Mouse (Mus musculus) intestine, postnatal 0 days (tissue): ENCODE data around the gene Smco1. TPM values are rescaled to one million over a fixed set of nuclear protein-coding genes. Genes with fewer than 3 reads are reported as not detected.
A peak's percentile ranks its signal among the peaks of the same experiment; 100 is the strongest.
"Not testable (repeated sequence)": the region's sequence is repeated elsewhere in the genome, so short reads cannot be mapped to it uniquely, and the experiment has no call there.

ENCODE experiments used
- ATAC-seq: fragments of 200-750 bp; cut with Nextera tagmentation; 2 replicates; pipeline ENCODE4 v1.8.0; 2017; ENCODE audit warnings: mild to moderate bottlenecking, moderate TSS enrichment, moderate library complexity
- H3K27ac ChIP-seq: fragments of 300-500 bp; sonication (generic); 2 replicates; pipeline ENCODE4 v1.5.1; 2014; ENCODE audit warnings: mild to moderate bottlenecking, low read depth, low read length, moderate library complexity
- H3K27me3 ChIP-seq: fragments of 300-500 bp; sonication (generic); replicated peaks from 2 replicates; pipeline ENCODE4 v1.6.1; 2014; ENCODE audit warnings: low read length, mixed read lengths; ENCODE audit not compliant: control insufficient read depth, insufficient read depth
- H3K36me3 ChIP-seq: fragments of 300-500 bp; sonication (generic); 2 replicates; pipeline ENCODE4 v1.6.1; 2014; ENCODE audit warnings: mild to moderate bottlenecking, moderate library complexity; ENCODE audit not compliant: control insufficient read depth, insufficient read depth
- H3K4me1 ChIP-seq: fragments of 300-500 bp; sonication (generic); replicated peaks from 2 replicates; pipeline ENCODE4 v1.6.1; 2014; ENCODE audit warnings: antibody characterized with exemption, low read length, mixed read lengths; ENCODE audit not compliant: control insufficient read depth, insufficient read depth
- H3K4me2 ChIP-seq: fragments of 300-500 bp; sonication (generic); replicated peaks from 2 replicates; pipeline ENCODE4 v1.6.1; 2014; ENCODE audit warnings: low read depth, mild to moderate bottlenecking, moderate library complexity
- H3K4me3 ChIP-seq: fragments of 300-500 bp; sonication (generic); 2 replicates; pipeline ENCODE4 v1.5.1; 2014; ENCODE audit warnings: low read depth, low read length
- H3K9ac ChIP-seq: fragments of 300-500 bp; sonication (generic); 2 replicates; pipeline ENCODE4 v1.6.1; 2014; ENCODE audit warnings: mild to moderate bottlenecking, low read depth, low read length
- H3K9me3 ChIP-seq: fragments of 300-500 bp; sonication (generic); 2 replicates; pipeline ENCODE4 v1.6.1; 2016; ENCODE audit warnings: mixed run types; ENCODE audit not compliant: control insufficient read depth
- CTCF ChIP-seq: sonication (generic); IDR thresholded peaks from 2 replicates; pipeline ENCODE4 v1.5.1; 2016; ENCODE audit warnings: low read depth, mild to moderate bottlenecking, control low read depth, antibody characterized with exemption, moderate library complexity
- WGBS: fragments of 180-500 bp; shearing (Covaris S2); extraction: QIAGEN DNeasy Blood & Tissue Kit; methylation state at CpG from one replicate; pipeline ENCODE4 v1.1.7; 2014; 5-methylcytosine and 5-hydroxymethylcytosine counted together
- polyA plus RNA-seq: library from polyadenylated mRNA; unstranded; fragments of >200 nt; fragmentation: Nextera tagmentation; extraction: Ambion mirVana; gene quantifications from 2 replicates; pipeline ENCODE4 v1.2.1, GENCODE M21; 2015

Gene Smco1
- polyA plus RNA-seq, 1 experiment from 2014 or later: not detected

DNA sequence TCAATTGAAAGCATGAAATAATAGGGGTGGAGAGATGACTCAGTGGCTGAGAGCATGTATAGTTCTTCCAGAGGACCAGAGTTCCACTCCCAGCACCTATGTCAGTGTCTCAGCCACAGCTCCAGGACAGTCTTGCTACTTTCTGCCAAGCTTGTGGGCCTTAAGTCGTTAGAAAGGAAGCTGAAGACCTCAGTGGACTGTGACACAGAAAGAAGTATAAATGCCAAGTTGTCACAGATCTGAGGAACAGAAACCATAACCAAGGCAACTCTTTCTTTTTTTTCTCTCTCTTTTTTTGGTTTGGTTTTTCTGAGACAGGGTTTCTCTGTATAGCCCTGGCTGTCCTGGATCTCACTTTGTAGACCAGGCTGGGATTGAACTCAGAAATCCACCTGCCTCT lies 4.6 kb downstream of the Smco1 start:
- Histone ChIP-seq H3K27ac (no peak overlapping the region), H3K4me3 (no peak overlapping the region), H3K4me1 (no peaks in the 10 kb centered on the region), H3K36me3 (no peaks in the 10 kb centered on the region), H3K27me3 (no peaks in the 10 kb centered on the region), H3K9ac (no peak overlapping the region), H3K4me2 (no peak overlapping the region), H3K9me3 (no peaks in the 10 kb centered on the region)
- no peak for TF ChIP-seq CTCF
- WGBS: 84% methylated on average over 1 of the region's 1 CpGs
- no peak for ATAC-seq

DNA sequence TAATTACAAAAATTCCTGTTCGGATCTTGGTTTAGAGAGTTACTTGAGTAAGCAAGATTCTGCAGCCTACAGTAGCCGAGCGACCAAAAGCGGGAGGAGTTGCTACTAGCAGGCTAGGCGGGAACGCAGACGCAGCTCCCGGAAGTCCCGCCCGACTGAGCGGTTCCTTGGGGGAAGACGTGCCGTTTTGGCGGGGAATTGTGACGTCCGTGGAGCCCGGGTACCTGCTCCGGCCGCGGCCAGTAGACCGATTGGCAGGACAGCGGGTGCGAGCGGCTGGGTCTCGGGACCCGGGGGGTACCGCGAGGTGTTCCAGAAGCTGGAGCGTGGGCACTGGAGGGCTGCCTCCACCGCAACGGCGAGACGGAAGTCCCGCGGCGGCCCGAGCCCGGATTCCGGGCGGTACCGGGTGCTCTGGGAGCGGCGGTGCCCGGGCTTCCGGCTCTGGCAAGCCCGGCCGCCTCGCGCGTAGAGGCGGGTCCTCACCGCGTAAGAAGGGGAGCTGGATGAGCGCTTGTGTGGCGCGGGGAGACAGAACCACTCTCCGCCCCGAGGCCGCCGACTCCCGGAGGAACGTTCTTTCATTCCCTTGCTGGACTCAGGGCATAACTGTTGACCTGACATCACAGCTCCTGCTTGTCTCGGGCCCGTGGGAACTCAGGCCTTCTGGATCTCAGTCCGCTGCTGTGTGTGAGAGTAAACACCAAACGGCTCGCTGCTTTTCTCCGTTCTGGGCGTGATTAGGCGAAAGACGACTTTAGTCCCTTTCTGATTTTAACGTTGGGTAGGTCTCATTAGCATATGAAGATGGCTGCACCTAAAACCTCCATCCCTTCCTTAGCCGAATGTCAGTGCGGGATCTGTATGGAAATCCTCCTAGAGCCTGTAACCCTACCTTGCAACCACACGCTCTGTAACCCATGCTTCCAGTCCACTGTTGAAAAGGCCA lies 6.3 kb downstream of the Smco1 start, which contains the start of gene Rnf168:
TSS of gene Rnf168 (plus strand) at position 152 of the 949 bp plus-strand sequence.
- H3K36me3 ChIP-seq: no peaks in the 10 kb centered on the region
- H3K9me3 ChIP-seq: no peaks in the 10 kb centered on the region
- H3K27ac ChIP-seq: peak within 1 kb of the TSS; percentile 98
- peak within 1 kb of the TSS; percentile 74 for H3K4me2 ChIP-seq
- no peak for TF ChIP-seq CTCF
- peak; percentile 89 for ATAC-seq
- no peaks in the 10 kb centered on the region for H3K27me3 ChIP-seq
- no peaks in the 10 kb centered on the region; the same call in 1 of the 2 replicates for H3K4me1 ChIP-seq
- peak within 1 kb of the TSS; percentile 92 for H3K4me3 ChIP-seq
- under 1% methylated on average over 75 of the region's 75 CpGs for WGBS
- peak within 1 kb of the TSS; percentile 89 for H3K9ac ChIP-seq

DNA sequence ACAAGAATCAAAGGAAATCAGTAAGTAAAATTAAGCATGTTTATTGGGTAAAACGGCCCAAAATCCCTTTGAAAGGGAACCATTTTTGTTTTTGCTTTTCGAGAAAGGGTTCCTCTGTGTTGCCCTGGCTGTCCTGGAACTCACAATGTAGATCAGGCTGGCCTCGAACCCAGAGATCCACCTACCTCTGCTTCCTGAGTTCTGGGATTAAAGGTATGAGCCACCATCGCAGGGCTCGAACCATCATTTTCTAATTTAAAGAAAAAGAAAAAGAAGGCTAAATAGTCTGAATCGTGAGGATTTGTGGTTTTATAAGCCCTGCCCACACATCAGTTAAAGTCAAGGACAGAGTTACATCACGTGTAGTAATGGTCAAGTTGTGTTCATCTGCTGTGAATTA lies 7.1 kb downstream of the Smco1 start:
- Histone ChIP-seq H3K4me2 (peak overlapping the region; percentile 74), H3K9me3 (no peaks in the 10 kb centered on the region), H3K27ac (no peak overlapping the region), H3K27me3 (no peaks in the 10 kb centered on the region), H3K4me3 (peak overlapping the region; percentile 92), H3K36me3 (peaks cover 6% of the 10 kb centered on the region; the same call in 1 of the 2 replicates), H3K9ac (peak overlapping the region; percentile 89; the same call in 1 of the 2 replicates), H3K4me1 (no peaks in the 10 kb centered on the region; the same call in 1 of the 2 replicates)
- no peak for TF ChIP-seq CTCF
- WGBS: 39% methylated on average over 7 of the region's 7 CpGs
- ATAC-seq: no peak

DNA sequence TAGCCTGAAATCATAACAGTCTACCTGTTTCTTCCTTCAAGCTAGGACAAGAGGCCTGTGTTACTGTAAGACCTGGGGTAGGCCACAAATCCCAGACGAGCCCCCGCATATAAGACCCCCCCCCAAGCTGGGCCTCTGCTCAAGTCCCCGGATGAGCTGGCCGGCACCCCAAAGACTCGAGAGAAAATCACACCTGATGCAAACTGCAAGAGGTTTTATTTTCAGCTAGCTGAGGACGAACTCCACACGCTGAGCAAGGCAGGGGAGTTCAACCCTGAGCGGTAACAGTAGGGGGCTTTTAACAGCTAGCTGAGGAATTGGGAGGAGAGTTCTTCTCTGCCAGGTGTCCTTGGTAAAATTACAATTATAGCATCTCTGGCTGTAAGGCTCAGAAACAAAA lies 8.9 kb downstream of the Smco1 start:
- TF ChIP-seq CTCF: no peak
- H3K36me3 ChIP-seq: peaks cover 12% of the 10 kb centered on the region
- 94% methylated on average over 8 of the region's 8 CpGs for WGBS
- no peaks in the 10 kb centered on the region for H3K27me3 ChIP-seq
- ATAC-seq: no peak
- no peaks in the 10 kb centered on the region for H3K9me3 ChIP-seq
- H3K4me1 ChIP-seq: no peaks in the 10 kb centered on the region; the same call in 1 of the 2 replicates
- no peak overlapping the region for H3K9ac ChIP-seq
- no peak overlapping the region for H3K27ac ChIP-seq
- H3K4me3 ChIP-seq: no peak overlapping the region
- H3K4me2 ChIP-seq: no peak overlapping the region

DNA sequence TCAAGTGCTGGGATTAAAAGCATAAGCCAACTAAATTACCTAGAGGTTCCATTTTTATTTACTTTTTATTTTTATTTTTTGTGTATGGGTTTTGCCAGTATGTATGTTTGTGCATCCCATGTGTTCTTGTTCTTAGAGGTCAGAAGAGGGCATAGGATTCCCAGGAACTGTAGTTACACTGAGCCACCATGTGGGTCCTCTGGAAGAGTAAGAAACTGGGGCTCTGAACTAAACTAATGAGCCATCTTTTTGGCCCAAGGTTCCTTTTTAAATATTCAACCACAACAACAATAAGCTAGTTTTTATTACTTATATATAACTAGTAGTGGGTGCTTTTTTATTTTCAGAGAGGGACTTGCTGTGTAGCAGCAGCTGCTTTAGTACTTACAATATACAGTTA lies 11.3 kb downstream of the Smco1 start:
- TF ChIP-seq CTCF: no peak
- no peak overlapping the region for H3K9ac ChIP-seq

DNA sequence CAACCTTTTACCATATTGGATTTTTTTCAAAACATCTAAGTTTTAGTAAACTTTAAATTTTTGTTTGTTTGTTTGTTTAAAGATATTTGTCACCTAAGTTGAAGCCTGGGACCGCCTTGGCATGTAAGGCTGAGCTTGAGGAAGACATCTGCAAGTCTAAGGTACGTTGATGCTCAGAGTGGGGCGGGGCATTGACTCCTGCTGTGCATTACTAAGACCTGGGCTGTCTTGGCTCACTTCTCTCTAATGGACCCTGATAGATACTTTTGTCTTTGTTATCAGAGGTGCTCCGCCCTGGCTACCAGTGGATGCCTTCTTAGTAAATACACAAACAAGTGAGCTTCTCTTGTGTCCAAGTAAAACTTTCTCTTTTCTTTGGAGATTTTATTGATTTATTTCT lies 20.6 kb downstream of the Smco1 start:
- Histone ChIP-seq H3K9me3 (no peaks in the 10 kb centered on the region), H3K27me3 (no peaks in the 10 kb centered on the region), H3K9ac (no peak overlapping the region), H3K4me3 (no peak overlapping the region), H3K4me1 (no peaks in the 10 kb centered on the region), H3K27ac (no peak overlapping the region), H3K36me3 (peaks cover 40% of the 10 kb centered on the region), H3K4me2 (no peak overlapping the region)
- no peak for TF ChIP-seq CTCF
- no peak for ATAC-seq
- WGBS: 95% methylated on average over 4 of the region's 4 CpGs

More for the DNA sequence above, 11.3 kb downstream of the Smco1 start:
- no peak overlapping the region for H3K4me2 ChIP-seq
- no peak for ATAC-seq
- H3K27me3 ChIP-seq: no peaks in the 10 kb centered on the region
- H3K27ac ChIP-seq: no peak overlapping the region
- no peaks in the 10 kb centered on the region; the same call in 1 of the 2 replicates for H3K4me1 ChIP-seq
- no peak overlapping the region for H3K4me3 ChIP-seq
- H3K36me3 ChIP-seq: peaks cover 25% of the 10 kb centered on the region
- no peaks in the 10 kb centered on the region for H3K9me3 ChIP-seq

DNA sequence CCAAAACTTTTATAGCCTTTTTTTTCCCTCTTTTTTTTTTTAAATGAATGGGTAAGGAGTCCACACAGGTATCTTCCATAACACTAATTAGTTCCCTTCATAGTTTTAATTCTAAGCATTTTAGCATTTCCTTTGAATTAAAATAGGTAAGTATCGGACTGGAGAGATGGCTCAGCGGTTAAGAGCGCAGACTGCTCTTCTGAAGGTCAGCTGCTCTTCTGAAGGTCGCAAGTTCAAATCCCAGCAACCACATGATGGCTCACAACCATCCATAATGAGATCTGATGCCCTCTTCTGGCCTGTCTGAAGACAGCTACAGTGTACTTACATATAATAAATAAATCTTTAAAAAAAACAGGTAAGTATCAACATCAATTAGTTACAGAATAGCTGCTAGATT lies 28.3 kb downstream of the Smco1 start:
- ATAC-seq, H3K4me1 ChIP-seq, H3K27ac ChIP-seq, H3K9ac ChIP-seq, H3K27me3 ChIP-seq, H3K4me3 ChIP-seq, H3K4me2 ChIP-seq, H3K9me3 ChIP-seq: not testable (repeated sequence)
- H3K36me3 ChIP-seq: peaks cover 44% of the 10 kb centered on the region
- 95% methylated on average over 4 of the region's 4 CpGs for WGBS
